Mouse (Mus musculus) monocyte, adult 5-6 weeks (primary cell): ENCODE results near the gene Bsx. TPM values are rescaled to one million over a fixed set of nuclear protein-coding genes. Genes with fewer than 3 reads are reported as not detected.

Experiments
- ATAC-seq: fragments of 153-309, 156-312 bp; replicated peaks from 2 replicates; pipeline ENCODE4 v1.8.0; 2017; ENCODE audit warnings: mild to moderate bottlenecking; ENCODE audit not compliant: low TSS enrichment, insufficient number of reproducible peaks, severe bottlenecking, poor library complexity, low FRiP score
- total RNA-seq: library from RNA; stranded (forward); fragments of 200-1000, 200-491, 200-594 nt; gene quantifications from 3 replicates; pipeline ENCODE4 v1.2.3, GENCODE M21; 2017

The Bsx gene
- total RNA-seq, 1 experiment from 2014 or later: not detected

DNA sequence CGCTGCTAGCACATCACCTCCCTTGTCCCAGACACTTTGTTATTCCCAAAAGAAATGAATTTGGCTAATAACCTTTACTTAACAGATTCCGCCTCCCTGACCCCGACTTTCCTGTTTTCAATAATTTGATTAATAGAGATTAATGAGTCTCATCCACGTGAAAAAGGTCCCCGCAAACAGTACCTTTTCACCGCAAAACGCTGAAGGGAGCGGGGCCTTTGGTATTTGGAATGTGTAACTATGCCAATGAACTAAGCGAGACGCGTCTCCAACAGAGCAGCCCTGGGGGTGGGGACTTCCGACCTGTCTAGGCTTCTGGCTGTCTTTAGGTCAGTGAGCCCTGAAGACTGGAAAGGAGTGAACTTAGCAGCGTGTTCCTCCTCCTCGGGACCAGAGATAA, 5.1 kb downstream of the Bsx start:
- ATAC-seq: no peak

DNA sequence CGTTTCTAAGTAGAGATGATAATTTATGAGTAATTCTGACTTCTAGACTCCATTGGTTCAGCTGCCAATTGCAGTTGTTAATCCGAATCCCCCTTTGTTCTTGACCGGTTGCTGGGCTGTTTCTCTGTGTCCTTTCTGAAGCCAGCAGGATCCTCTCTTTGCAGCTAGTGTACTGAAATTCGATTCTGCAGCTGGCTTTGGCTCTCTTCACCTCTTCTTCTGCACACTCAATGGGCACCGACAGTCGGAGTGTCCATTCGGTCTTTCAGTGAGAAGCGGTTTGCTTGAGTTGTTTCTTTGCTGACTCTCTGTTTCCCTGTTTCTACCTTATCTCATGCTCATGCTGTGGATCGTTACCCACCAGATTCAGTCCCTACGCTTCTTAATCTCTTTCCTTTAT, 11.7 kb downstream of the Bsx start:
- no peak for ATAC-seq

DNA sequence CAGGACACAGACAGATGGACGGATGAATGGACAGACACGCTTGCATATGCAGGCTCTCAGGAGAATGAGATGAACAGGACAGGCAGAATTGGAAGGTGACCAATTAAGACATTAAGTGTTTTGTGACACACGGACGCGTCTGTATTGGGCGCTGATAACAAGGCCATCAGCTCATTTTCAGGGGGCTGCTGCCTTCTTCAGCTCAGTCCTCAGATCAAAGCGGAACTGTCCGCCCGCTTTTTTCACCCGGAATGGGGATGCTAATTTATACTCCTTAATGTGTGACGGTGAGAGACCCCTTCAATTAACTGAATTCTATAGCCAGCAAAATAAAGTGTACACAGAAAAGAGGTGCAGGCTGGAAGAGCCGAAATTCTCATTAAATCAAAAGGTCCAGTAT, 15.5 kb downstream of the Bsx start:
- ATAC-seq: no peak

DNA sequence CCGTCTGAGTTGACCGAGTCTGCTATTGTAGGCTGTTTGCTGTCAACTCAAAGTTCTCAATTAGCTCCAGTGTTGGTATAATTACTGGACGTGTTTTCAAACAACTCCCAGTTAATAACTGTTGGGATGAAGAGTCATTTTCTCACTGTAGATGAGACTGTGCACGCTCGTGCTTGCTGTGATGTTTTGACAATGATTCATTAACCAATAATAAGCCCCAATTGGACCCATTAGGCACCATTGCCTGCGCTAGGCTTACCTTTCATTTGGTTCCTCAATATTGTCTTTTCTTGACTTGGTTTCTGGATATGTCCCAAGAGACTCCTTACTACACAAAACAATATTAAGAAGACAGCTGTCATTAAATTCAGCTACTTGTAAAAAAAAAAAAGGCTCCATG, 18.5 kb downstream of the Bsx start:
- ATAC-seq: no peak

DNA sequence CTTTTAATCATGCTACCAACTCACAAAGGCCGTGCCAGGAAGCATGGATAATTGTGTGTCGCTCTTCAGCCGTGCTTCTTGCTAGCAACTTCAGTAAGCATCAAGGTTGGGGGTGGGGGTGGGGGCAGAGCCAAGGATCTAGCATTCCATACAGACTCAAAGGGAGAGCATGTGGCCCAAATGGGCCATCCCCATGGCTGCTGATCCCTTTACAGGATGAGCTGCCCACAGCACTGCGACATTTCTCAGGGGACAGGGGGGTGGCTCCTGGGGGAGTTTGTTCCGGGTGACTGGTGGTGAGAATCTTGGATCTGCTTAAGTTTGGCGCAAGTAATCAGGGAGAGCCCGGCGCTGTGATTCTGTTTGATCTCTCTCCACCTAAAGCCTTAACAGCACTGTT, 33.5 kb downstream of the Bsx start:
- ATAC-seq: no peak

DNA sequence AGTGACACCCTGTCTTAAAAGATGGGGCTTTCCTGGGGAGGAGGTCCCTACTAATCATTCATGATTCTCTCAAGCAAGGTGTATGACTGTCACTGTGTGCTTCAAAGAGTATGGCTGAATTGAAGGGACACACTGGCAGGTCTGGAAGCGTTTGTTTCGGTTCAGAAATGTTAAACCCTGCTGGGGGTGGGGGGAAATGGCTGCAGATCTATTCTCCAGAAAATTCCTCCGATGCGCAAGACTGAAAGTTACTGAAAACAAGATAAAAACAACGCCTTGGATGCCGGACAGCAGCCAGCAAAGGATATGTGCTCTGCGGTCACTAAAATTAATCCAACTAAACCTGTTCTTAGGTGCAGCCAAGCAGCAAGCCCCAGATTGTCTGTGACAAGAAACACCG, 34.5 kb downstream of the Bsx start:
- no peak for ATAC-seq

DNA sequence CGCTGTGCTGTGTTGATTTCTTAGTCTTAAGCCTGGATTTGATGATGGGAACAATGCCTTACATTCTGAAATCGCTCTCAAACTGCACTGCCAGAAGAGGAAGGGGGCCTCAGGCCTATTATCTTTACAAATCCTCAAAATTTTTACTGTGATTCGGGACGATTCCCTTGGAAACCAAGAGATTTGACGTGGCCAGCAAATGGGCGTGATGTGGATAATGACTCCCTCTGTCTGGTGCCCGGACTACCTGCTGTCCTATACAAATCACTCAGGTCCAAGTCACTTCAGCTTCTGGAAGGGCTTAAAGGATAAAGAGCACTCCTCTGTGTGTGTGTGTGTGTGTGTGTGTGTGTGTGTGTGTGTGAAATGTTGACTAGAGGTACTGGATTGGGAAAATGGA, 35.0 kb downstream of the Bsx start:
- no peak for ATAC-seq

DNA sequence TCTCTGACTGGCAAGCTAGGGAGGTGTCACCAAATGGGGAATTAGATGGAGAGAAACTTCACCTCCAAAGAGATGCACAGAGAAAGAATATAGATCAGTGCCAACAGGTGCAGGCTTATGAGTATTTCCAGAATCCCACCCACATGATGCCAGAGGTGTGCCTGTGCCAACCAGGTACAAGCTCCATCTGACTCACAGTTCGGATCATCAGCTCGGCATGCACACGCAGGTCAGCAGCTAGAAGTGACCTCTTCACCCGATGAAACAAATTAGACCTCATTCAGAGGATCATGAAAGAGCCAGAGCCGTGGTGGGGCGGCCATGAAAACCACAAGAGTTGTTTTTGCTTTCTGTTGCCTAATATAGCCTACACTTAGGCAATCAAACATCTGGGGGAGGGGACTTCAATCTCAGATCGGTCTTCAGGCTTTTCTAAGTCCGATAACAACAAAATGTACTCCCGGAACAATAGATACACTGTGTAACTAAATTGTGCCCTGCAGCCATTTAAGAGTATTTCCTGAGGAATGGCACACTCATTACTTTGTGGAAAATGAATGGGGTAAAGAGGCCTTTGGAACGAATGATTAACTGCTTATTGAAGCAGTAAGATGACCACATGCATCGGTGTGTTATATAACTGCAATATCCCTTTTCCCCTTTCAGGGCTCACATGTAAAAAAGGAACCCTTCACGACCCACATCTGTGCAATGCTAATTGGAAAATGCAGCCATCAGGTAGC, 44.1 kb downstream of the Bsx start:
- no peak for ATAC-seq

DNA sequence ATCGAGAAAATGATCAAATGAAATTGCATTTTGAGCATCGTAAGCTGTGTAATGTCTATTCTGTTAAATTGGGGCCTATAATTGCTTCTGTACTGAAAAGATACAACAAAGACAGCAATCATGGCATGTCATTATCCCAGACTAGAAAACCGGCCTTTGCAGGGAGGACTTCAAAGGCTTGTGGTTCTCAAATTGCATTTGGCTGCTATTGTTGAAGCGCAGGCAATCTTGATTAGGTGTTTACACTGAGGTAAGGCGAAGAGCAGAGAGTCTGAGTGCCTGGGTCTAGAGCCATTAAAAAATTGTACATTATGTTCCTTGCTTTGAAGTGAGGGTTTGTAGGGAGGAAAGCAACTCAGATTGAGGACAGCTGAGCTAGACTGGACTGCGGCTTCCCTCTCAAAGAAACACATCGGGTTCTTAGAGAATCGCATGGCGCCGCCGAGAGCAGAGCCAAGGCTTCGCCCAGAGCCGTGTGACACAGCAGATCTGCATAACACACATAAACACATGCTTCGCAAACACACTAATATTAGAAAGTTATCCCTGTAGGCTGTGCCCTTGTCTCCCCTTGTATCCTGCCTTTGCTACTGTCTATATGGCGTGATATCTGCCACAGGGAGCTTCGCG, 53.5 kb downstream of the Bsx start:
- ATAC-seq: no peak

Other genes with a start within 250 kb of the Bsx start
- gene Gm21915, start 203.5 kb upstream of the Bsx start, total RNA-seq: not detected in 3 replicates
- 0.10 to 0.29 TPM in 2 of 3 replicates, not detected in the other for gene Clmp, start 188.2 kb upstream of the Bsx start, total RNA-seq
- 2,780 to 3,802 TPM (median 3,103 TPM) in 3 replicates for gene Hspa8, start 73.1 kb upstream of the Bsx start, total RNA-seq
- gene Jhy, start 90.0 kb downstream of the Bsx start, total RNA-seq: 3.8 TPM in 1 of 3 replicates, not detected in the others
- 2.6 to 16.5 TPM (median 10.8 TPM) in 3 replicates for gene Crtam, start 130.5 kb downstream of the Bsx start, total RNA-seq